Mouse (Mus musculus) T-helper 17 cell (primary cell): ENCODE data around the gene Abcc10.

ENCODE experiments used
- in situ Hi-C, 2 experiments: fragments of 300-600 bp; cut with MboI, MseI; formaldehyde crosslinking; loops; 1 replicate in 1 of 2; 2 replicates in 1 of 2; pipeline ENCODE4 v1.15.1; 2025; ENCODE audit warnings: high pct_unique_total_duplicates in 2 of 2

Abcc10 gene

DNA sequence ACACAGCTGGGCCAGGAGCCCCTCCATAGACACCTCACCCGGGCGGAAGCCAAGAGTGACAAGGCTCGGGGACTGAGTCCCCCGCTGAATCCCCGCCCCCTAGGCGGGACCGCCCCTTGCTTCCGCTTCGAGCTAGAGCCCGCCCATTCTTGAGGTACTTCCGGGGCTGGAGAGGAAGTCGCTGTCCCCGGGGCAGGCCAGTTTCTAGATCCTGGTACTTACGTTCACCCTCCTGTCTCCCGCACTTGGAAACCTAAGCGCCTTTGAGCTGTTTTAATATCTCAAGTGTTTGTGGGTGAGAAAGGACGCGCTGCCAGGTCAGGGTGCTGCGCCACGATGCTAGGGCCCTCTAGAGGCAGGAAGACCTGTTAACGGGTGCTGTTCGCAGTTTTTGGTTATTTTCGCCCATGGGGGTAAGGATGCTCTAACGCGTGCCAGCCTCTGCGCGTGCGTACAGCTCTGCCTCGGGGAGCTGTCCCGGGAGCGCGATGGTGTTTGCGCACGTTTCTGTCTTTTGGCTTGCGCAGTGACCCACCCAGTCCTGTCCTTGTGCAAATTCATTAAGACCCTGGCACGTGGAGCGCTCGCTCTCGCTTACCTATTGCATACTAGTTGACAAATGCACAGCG lies at the start of gene Abcc10:
Abcc10 (minus strand) TSS at position 447 of the 629 bp plus-strand sequence.
- in situ Hi-C loops, result no loop called here

DNA sequence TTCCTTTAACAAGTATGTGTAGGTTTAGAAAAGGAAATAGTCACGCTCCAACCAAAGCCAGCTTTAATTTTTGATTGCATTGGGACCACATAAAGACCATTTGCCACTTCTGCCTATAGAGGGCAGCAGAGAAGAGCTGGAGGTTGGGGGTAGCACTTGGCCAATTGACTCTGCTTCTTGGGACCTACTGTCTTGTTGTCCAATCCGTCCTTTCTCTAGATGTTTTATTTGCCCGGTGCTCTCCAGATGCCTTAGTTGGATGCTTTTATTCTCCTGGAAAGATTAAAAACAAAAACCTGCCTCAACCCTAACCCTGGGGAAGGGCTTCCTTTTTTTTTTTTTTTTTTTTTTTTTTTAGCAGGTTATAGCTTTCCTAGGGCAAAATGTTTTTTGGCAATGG lies 43.6 kb upstream of the Abcc10 start:
- in situ Hi-C loops, result no loop called here

DNA sequence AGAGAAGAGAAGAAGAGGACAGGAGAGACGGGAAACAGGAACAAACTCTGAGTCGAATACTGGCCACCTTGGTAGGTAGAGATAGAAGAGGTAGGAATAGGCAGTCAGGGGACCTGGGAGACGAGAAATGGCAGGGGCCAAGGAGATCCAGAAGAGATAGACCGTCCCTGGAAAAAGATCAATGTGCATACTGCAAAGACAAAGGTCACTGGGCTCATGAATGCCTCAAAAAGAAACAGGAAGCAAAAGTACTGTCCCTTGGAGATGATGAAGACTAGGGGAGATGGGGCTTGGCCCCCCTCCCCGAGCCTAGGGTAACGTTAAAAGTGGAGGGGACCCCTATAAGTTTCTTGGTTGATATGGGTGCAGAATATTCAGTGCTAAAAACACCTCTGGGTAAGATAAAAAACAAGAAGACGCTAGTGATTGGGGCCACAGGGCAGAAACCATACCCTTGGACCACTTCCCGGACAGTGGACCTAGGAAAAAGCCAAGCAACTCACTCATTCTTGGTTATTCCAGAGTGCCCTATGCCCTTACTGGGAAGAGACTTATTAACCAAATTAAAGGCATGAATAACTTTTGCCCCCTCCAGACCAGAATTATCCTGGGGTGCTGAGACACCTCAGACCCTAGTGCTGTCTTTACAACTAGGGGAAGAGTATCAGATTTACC lies 23.0 kb upstream of the Abcc10 start:
- in situ Hi-C loops, result no loop called here

DNA sequence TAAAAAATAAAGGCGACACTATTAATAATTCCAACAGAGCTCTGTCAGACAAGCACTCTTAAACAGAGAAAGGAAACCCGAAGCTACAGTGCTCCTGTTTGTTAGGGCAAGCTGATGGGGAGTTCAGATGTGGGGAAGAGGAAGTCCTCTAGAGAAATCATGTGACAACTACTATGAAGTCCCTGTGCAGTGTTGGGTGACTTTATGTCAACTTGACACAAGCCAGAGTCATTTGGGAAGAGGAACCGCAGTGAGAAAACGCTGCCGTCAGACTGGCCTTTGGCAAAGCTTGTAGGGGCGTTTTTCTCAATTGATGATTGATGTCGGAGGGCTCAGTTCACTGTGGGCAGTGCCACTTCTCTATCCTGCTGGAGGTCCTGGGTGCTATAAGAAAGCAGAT lies 13.1 kb upstream of the Abcc10 start:
- in situ Hi-C loops, result loop anchor here in 1 of 2 experiments (5.0 kb wide), 1 partner anchor 91 kb away; no protein-coding TSS in a partner anchor

DNA sequence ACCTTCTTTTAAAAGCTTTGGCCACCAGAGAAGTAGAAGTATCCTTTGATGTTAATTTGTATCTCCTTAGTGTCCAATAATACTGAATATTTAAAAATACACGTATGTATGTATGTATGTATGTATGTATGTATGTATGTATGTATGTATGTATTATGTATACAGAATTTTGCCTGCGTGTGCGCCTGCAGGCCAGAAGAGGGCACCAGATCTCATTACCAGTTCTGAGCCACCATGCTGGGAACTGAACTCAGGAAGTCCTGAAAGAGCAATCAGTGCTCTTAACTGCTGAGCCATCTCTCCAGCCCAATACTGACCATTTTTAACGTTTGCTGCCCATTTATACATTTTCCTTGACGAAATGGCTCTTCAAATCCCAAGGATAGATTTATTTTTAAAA lies 8.3 kb upstream of the Abcc10 start:
- in situ Hi-C loops, result no loop called here

DNA sequence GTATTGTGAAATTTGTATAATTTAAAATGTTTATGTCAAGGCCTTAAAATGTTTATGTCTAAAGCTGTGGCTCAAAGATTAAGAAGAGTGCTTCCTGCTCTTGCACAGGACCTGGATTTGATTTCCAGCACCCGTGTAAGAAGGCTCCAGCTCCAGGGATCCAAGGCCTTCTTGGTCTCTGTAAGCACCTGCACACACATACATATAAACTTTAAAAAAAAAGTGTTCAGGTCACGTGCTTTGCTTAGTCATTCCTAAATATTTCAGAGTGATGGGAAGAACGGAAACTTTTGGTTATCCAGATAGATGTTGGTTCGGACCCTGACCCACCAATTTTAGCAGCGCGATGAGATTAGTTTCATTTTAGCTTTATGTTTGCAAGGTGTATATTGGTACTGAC lies 571 bp upstream of the Abcc10 start:
- in situ Hi-C loops, result no loop called here

DNA sequence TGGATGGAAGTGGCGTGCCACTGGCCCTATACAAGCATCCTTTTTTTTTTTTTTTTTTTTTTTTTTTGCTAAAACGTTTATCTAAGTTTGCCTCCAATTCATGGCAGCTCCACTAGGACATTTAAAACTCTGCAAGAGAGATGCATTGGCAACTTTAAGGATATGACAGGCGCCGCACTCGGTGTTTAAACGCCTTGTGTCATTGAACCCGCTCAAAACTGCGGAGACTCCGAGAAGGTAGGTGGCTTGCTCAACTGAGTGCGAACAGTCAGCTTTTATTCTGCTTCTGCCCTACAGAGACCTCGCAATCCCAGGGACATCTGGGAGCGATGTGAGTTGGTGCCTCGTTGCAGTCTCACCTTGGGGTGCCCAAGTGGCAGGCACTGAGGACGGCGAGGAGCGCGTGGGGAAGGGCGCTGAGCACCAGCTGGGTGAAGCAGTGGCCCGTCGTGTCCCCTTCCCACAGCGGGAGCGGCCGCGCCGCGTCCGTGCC lies 693 bp downstream of the Abcc10 start:
- in situ Hi-C loops, result no loop called here

DNA sequence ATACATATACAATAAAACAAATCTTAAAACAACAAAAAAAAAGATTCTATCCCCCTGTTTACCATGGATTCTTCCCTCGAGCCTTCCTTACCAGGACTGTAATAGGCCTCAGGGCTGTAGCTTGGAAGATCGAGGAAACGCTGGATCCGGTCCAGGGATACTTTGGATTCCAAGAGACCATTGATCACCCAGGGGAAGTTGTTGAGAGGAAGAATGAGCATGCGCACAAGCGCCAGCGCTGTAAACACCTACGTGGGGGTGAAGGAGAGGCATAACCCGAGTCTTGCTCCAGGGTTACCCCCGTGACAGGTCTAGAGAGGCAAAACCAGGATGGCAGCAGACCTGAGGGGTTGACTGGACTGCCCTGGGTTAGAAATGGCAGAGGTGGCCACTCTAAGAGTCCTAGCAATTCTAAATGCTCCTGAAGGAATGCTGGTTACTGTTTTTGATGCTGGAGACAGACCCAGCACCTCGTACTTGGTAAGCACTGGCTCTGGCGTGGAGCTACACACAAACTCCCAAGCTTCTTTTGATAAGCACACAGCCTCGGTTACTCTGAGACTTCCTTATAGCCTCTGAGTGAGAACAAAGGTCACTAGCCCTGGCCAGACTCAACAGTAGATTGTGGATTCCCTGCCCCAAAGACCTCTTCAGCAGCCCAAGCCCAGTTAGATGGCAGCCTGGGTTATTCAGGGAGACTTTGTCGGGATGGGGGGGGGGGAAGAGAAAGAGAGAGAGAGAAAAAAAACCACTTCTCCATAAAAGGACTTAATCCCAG lies 5.9 kb downstream of the Abcc10 start:
- in situ Hi-C loops, result no loop called here

DNA sequence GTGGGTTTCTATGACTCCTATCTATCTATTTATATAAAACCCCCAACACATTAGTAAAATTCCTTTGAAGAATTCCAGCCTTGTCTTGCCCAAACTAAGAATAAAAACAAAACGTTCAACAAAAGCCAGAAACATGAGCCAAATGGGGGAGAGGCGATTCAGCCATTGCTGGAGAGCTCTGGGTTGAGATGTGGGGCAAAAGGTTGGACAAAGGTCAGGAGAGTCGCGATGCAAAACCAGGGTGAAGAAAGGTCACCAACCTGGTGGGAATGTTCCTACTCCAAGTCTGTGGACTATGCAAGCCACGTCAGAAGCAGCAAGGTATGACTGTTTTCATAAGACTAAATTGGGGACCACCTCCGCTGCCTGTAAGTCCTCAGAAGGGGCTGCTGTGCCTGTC lies 7.7 kb downstream of the Abcc10 start:
- in situ Hi-C loops, result no loop called here

DNA sequence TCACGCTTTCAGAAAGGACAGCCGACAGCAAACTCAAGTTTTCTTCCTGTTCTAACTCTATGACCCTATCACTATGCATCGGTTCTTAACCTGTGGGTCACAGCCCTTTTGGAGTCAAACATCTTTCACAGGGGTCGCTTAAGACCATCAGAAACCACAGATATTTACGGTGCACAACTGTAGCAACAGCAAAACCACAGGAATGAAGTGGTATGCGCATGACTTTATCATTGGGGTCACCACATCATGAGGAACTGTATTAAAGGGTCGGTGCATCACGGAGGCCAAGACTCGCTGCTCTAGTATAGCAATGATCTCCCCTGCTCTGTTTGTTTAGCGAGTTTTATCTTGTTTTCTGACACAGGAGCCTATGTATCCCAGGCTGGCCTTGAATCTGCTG lies 12.3 kb downstream of the Abcc10 start:
- in situ Hi-C loops, result no loop called here

DNA sequence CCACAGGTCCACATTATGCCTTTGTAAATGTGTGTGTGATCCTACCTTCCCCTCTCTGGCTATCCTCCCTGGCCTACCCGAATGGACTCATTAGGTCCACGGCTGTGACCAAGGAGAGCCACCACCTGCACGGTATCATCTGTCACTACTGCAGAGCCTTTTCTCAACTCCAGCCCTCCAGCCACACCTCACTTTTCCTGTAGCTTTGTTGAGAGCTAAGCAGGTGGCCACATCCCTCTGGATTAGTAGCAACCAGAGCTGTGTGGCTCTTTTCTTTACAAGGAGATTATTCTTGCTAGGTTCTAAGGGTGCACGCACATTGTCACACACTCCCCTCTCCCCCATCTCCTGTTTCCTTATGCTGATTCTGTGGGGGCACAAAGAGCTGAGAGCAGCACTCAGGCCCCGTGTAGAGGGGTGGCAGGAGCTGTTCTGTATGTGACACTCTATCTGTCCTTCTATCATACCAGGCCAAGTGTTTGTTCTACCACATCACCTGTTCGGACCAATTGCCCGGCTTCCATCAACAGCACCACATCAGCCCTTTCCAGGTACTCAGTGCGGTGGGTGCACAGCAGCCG lies 14.9 kb downstream of the Abcc10 start:
- in situ Hi-C loops, result no loop called here

DNA sequence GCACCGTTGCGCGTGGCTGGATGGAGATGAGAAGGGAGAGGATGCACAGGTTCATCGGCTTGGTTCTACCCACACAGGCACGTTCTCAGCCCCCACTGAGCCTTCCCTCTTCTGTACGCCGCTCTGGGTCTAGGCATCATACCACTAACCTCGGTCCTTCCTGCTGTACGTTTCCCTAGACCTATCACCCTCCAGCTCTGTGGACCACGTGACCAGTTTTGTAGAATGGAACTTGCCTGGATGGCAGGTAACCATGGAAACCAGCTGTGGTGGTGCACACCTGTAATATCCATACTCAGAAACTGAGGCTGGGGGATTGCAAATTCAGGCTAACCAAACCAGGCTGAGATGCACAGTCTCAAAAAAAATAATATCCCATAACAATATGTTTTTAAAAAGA lies 17.6 kb downstream of the Abcc10 start:
- in situ Hi-C loops, result no loop called here

DNA sequence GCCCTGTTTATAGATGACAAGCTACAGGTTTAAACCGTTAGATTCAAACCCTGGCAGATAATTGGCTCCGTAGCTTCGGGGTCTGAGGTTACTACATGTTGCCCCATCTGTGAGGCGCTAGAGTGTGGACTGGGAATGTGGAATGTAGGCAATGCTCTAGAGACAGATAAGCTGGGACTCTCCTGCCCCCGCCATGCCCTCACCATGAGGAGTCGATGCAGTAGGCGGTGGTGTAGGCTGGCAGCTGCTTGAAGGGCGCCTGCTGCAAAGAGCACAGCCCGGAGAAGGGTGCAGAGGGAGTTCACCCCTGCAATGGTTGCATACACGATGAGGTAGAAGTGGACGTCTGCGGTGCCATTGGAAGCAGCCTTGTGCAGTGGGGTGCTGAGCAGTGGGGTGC lies 18.3 kb downstream of the Abcc10 start:
- in situ Hi-C loops, result no loop called here

DNA sequence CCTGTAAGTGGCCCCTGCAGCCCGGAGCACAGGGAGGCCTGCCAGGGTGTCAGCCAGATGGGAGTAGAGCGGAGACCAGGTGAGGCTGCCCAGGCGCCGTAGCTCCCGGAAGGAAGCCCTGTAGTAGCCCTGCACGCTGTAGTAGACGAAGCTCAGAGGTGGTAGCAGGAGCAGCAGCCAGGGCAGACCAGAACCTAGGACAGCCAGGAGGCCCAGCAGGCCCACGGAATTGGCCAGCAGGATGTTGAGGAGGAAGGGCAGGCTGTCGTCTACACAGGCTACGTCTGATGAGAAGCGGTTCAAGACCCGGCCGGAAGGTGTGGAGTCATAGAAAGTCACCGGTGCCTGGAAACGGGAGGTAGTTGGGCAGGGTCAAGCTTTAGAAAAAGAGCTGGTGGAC lies 21.2 kb downstream of the Abcc10 start:
- in situ Hi-C loops, result no loop called here

DNA sequence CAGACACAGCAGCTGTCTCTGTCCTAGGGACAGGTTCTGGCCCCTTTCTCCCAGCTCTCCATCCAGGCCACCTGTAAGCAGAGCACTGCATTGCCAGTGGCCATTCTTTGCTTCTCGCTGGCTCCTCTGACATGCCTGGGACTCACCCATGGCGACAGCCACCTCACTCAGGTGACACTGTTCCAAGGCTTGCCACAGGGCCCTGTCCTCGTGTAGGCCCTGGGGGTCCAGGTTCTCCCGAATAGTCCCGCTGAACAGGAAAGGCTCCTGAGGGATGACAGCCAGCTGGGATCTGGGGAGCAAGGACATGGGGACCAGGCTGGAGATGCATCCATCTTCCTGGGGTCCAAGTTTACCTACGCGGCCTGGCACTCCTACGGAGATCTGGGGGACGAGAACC lies 24.0 kb downstream of the Abcc10 start:
- in situ Hi-C loops, result no loop called here

DNA sequence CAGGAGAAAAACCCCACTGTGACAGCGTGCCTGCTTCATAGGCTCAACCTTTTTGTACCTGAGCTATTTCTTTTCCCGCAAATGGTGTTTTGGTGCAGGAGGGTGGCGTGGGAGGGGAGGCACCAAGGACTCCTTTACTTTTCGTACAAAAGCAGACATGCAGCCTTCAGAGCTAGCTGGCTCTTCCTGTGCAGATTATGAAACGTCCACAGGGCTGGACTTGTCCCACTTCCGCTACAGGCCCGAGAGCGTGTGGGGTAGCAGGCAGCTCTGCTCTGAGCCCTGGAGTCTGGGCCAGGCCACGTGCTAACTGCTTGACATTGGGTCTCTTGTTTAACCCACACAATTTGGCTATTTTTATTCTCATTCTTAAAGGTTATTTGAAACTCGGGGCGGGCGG lies 26.3 kb downstream of the Abcc10 start:
- in situ Hi-C loops, result no loop called here

DNA sequence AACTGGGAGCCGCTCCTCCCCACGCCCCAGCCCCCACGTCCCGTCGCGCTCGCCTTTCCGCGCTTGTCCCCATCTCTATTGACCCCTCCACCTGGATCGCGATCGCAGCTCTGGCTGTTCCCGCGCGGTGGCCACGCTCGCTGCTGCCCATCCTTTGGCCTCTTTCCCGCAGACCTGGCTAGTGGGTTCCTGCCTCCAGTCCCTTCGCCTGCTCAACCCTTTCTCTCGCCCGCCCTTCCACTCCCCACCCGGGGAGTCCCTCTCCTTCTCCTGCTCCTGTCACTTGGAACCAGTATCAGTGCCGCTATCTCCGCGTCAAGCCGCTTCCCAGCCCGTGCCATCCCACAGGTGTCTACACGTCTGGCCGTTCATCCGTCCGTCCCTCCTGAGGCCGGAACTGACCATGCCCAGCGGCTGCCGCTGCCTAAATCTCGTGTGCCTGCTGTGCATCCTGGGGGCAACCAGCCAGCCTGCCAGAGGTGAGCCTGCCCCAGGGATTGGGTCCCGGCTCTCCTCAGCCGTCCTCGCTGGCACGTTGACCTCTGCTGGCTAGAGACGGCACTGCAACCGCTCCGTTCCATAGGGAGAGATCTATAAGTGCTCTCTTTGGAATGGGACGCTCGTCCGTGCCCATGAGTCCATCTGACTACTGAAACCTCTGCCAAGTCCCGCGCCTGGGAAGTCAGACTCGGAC lies 29.8 kb downstream of the Abcc10 start:
- in situ Hi-C loops, result no loop called here

DNA sequence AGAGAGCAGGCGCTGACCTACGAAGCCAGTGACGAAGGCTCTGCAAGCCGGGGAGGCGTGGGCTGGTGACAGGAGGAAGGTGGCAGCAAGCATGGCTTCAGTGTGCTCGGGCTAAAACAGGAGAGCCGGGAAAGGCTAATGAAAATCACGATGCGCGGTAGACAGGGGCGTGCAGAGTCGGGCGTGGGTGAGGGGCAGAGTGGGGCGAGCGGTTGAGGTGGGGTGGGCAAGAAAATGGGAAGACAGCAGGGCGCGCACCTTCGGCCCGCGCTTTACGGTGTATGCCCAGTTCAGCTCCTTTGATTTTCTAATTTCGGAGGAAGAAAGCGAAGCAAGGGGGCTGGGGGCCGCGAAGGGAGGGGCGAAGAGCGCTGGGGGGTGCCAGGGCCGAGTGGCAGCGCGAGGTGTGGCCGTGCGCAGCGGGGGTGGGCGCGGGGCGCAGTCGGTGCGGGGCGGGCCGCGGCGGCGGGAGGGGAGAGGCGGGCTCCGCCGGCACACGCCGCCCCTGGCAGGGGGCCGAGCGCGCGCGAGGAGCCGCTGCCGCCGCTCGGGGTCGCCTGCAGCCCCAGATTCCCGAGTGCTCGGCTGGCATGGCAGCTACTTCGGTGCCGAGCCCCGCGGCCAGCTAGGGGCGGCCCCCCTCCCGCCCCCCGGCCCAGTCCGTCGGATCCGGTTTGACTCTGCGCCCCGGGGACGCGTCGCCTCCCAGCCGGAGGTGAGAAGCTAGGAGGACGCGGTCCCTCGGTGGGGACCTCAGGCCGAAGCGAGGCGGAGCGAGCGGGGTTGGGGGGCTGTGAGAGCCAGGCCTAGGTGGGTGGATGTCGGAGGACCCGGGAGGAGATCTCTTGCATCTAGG lies 30.6 kb downstream of the Abcc10 start, which contains the start of gene Dlk2:
Dlk2 (plus strand) TSS at position 58 of the 856 bp plus-strand sequence.
- in situ Hi-C loops, result no loop called here

DNA sequence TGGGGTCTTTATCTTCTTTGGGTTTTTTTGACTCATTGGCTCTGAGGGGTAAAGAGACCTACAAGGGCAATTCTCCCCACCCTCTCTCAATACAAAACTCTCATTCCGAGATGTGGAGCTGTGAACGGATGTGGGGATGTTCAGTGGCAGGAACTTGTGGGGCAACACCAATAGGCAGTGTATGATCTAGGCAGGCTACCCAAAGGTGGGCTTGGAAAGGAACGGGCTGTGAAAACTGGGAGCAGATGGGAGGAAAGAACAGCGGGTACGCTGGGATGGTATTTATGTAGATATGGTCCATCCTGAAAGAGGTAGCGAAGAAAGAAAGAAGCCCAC lies 31.2 kb downstream of the Abcc10 start:
- in situ Hi-C loops, result no loop called here

DNA sequence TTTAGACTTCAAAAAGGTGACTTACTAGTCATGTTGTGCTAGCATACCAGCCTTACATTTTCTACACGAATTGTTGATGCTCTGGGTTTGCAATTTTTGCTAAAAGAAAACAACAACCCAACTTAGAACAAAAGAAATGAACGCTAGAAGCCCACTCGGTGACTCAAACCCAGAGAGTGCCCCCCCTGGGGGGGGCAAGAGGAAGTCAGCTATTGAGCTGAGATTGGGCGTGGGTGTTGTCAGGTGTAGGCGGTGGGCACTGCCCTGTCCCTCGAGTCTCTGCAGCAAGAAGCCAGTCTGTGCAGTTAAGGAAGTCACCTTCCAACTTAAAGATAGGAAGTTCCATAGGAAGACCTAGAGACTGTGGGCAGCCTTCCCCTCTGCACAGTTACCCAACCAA lies 31.6 kb downstream of the Abcc10 start:
- in situ Hi-C loops, result no loop called here

DNA sequence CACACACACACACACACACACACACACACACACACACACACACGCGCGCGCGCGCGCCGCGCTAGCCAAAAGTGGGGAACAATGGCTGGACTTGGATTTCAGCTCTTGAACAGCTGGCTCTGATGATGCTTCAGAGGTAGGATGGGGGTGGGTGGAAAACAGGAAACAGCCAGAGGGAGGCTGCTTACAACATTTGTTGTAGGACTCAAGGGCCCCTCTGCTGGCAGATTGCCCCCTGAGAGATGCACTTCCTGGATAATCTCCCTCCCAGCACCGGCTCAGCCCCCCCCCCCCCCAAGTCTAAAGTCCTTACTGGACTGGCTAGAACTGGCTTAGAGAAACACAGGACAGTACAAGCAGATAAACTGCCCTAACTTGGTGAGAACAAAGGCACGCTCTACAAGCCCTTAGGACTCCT lies 40.5 kb downstream of the Abcc10 start:
- in situ Hi-C loops, result no loop called here
